Mouse (Mus musculus): ENCODE data around the gene Arhgap10. TPM values are rescaled to one million over a fixed set of nuclear protein-coding genes. Genes with fewer than 3 reads are reported as not detected.

Arhgap10 gene
- polyA plus RNA-seq, 1 experiment from 2014 or later: 3.9 TPM

GRCm38 (mm10) chr8:77380844-77381243, 136.9 kb downstream of the Arhgap10 start:
- no peak for TF ChIP-seq CTCF (IDR thresholded peaks at IDR 0.05; ENCODE audit: low read depth)
- no peak for TF ChIP-seq EP300 (IDR thresholded peaks at IDR 0.05; ENCODE audit: low read depth)
- no peaks in the 10 kb centered on the region for H3K4me1 ChIP-seq (ENCODE audit: insufficient read depth)
- no peak overlapping the region for H3K4me2 ChIP-seq (ENCODE audit: low read depth, low read length)
- H3K27me3 ChIP-seq (ENCODE audit: insufficient read depth, low read length): no peaks in the 10 kb centered on the region
- ATAC-seq: no peak
- H3K9me3 ChIP-seq (ENCODE audit: low read length): no peaks in the 10 kb centered on the region
- H3K4me3 ChIP-seq (ENCODE audit: low read depth, low read length): no peak overlapping the region
- no peak overlapping the region for H3K27ac ChIP-seq (ENCODE audit: low read depth)
- H3K9ac ChIP-seq (replicated peaks): no peak overlapping the region
- peaks cover 7% of the 10 kb centered on the region for H3K36me3 ChIP-seq (replicated peaks; ENCODE audit: insufficient read depth, low read length)
- DNase-seq: no peak
- WGBS (ENCODE audit: insufficient replicate concordance): 66% methylated on average over 6 of the region's 6 CpGs

DNA sequence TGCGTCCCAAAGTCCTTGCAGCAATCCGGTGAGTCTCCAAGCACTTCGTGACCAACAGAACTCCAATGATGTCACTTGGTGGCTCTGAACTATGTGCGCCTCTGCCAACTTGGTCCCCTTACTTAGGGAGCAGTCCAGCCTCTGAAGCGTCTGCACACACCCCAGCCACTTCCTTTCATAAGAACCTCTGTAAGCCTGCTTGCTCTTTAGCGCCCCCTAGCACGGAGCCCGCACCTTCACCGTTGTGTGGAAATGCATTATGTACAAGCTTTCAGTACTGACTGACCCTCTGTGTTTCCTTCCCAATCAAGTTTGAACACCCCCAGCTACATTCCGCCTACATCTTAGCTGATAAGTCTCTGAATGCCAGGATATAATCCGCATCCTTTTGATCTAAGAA, 138.5 kb downstream of the Arhgap10 start:
- peak; percentile 70 for TF ChIP-seq CTCF (IDR thresholded peaks at IDR 0.05; ENCODE audit: low read depth)
- no peak for TF ChIP-seq EP300 (IDR thresholded peaks at IDR 0.05; ENCODE audit: low read depth)
- 62% methylated on average over 11 of the region's 11 CpGs for WGBS (ENCODE audit: insufficient replicate concordance)
- H3K4me1 ChIP-seq (ENCODE audit: insufficient read depth): no peaks in the 10 kb centered on the region
- no peak overlapping the region for H3K4me2 ChIP-seq (ENCODE audit: low read depth, low read length)
- no peaks in the 10 kb centered on the region for H3K9me3 ChIP-seq (ENCODE audit: low read length)
- H3K9ac ChIP-seq (replicated peaks): no peak overlapping the region
- H3K27me3 ChIP-seq (ENCODE audit: insufficient read depth, low read length): no peaks in the 10 kb centered on the region
- DNase-seq (peak; percentile 50), ATAC-seq (no peak)
- H3K27ac ChIP-seq (ENCODE audit: low read depth): no peak overlapping the region
- peaks cover 7% of the 10 kb centered on the region for H3K36me3 ChIP-seq (replicated peaks; ENCODE audit: insufficient read depth, low read length)
- no peak overlapping the region for H3K4me3 ChIP-seq (ENCODE audit: low read depth, low read length)

DNA sequence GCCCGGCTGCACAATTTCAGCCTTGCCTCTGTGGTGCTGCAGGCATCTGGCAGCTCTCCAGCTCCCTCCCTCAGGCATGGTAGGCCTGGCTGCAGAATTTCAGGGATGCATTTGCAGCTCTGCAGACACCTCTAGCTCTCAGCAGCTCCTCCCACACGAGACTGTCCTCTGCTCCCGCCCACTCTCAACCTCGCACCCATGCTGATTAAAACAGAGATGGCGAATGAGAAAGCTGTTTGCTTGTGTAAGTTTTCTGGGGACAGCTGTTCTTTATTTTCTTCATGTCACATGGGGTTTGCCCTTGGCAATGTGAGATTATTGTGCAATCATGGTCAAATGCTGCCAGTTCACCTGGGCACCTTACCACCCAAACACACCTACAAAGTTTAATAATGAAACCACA, 141.3 kb downstream of the Arhgap10 start:
- H3K4me1 ChIP-seq (ENCODE audit: insufficient read depth): no peaks in the 10 kb centered on the region
- DNase-seq: no peak

GRCm38 (mm10) chr8:77375999-77376398, 141.8 kb downstream of the Arhgap10 start:
- DNase-seq (no peak), ATAC-seq (no peak)
- no peak overlapping the region for H3K4me3 ChIP-seq (ENCODE audit: low read depth, low read length)
- no peaks in the 10 kb centered on the region for H3K27me3 ChIP-seq (ENCODE audit: insufficient read depth, low read length)
- H3K9ac ChIP-seq (replicated peaks): no peak overlapping the region
- no peaks in the 10 kb centered on the region for H3K9me3 ChIP-seq (ENCODE audit: low read length)
- no peaks in the 10 kb centered on the region for H3K4me1 ChIP-seq (ENCODE audit: insufficient read depth)
- TF ChIP-seq EP300 (IDR thresholded peaks at IDR 0.05; ENCODE audit: low read depth) (no peak), CTCF (IDR thresholded peaks at IDR 0.05; ENCODE audit: low read depth) (no peak)
- no peak overlapping the region for H3K4me2 ChIP-seq (ENCODE audit: low read depth, low read length)
- H3K27ac ChIP-seq (ENCODE audit: low read depth): no peak overlapping the region
- WGBS (ENCODE audit: insufficient replicate concordance): 77% methylated on average over 2 of the region's 2 CpGs
- H3K36me3 ChIP-seq (replicated peaks; ENCODE audit: insufficient read depth, low read length): 0 out of 2 replicates have a peak, but pooled peaks cover 2% of the 10 kb centered on the region

More for the DNA sequence above, 141.3 kb downstream of the Arhgap10 start:
- Histone ChIP-seq H3K9ac (replicated peaks) (no peak overlapping the region), H3K27me3 (ENCODE audit: insufficient read depth, low read length) (no peaks in the 10 kb centered on the region), H3K36me3 (replicated peaks; ENCODE audit: insufficient read depth, low read length) (0 out of 2 replicates have a peak, but pooled peaks cover 2% of the 10 kb centered on the region), H3K27ac (ENCODE audit: low read depth) (no peak overlapping the region), H3K4me3 (ENCODE audit: low read depth, low read length) (no peak overlapping the region), H3K4me2 (ENCODE audit: low read depth, low read length) (no peak overlapping the region), H3K9me3 (ENCODE audit: low read length) (no peaks in the 10 kb centered on the region)
- TF ChIP-seq EP300 (IDR thresholded peaks at IDR 0.05; ENCODE audit: low read depth) (no peak), CTCF (IDR thresholded peaks at IDR 0.05; ENCODE audit: low read depth) (no peak)
- ATAC-seq: no peak
- WGBS (ENCODE audit: insufficient replicate concordance): 52% methylated on average over 5 of the region's 5 CpGs

DNA sequence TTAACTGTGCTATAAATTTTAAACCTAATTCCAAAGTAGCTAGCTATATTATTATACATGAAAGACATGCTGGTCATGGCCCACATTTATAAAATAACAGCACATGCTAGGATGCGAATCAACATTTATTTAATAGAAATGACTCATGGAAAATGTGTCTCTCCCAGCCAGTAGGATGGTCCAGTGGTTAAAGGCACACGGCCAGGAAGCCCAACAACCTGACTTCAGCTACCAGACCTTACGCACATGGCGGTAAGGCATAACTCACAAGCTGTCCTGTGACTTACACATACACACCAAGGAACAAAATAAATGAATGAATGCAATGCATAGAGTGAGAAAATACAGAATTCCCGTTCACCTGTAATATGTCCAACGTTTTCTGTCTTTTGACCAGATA, 146.7 kb downstream of the Arhgap10 start:
- Histone ChIP-seq H3K9ac (replicated peaks) (no peak overlapping the region), H3K9me3 (ENCODE audit: low read length) (no peaks in the 10 kb centered on the region), H3K36me3 (replicated peaks; ENCODE audit: insufficient read depth, low read length) (no peaks in the 10 kb centered on the region), H3K4me3 (ENCODE audit: low read depth, low read length) (no peak overlapping the region), H3K4me1 (ENCODE audit: insufficient read depth) (no peaks in the 10 kb centered on the region), H3K27me3 (ENCODE audit: insufficient read depth, low read length) (no peaks in the 10 kb centered on the region), H3K4me2 (ENCODE audit: low read depth, low read length) (no peak overlapping the region), H3K27ac (ENCODE audit: low read depth) (no peak overlapping the region)
- ATAC-seq: no peak
- whole genome bisulfite sequencing (ENCODE audit: insufficient replicate concordance): 88% methylated on average over 6 of the region's 6 CpGs
- no peak for DNase-seq
- TF ChIP-seq EP300 (IDR thresholded peaks at IDR 0.05; ENCODE audit: low read depth) (no peak), CTCF (IDR thresholded peaks at IDR 0.05; ENCODE audit: low read depth) (no peak)

GRCm38 (mm10) chr8:77370308-77370707, 147.4 kb downstream of the Arhgap10 start:
- no peaks in the 10 kb centered on the region for H3K4me1 ChIP-seq (ENCODE audit: insufficient read depth)
- H3K27me3 ChIP-seq (ENCODE audit: insufficient read depth, low read length): no peaks in the 10 kb centered on the region
- no peaks in the 10 kb centered on the region for H3K9me3 ChIP-seq (ENCODE audit: low read length)
- 57% methylated on average over 2 of the region's 2 CpGs for WGBS (ENCODE audit: insufficient replicate concordance)
- TF ChIP-seq EP300 (IDR thresholded peaks at IDR 0.05; ENCODE audit: low read depth) (no peak), CTCF (IDR thresholded peaks at IDR 0.05; ENCODE audit: low read depth) (no peak)
- no peak overlapping the region for H3K4me2 ChIP-seq (ENCODE audit: low read depth, low read length)
- ATAC-seq: no peak
- H3K27ac ChIP-seq (ENCODE audit: low read depth): no peak overlapping the region
- no peak overlapping the region for H3K9ac ChIP-seq (replicated peaks)
- no peaks in the 10 kb centered on the region for H3K36me3 ChIP-seq (replicated peaks; ENCODE audit: insufficient read depth, low read length)
- DNase-seq: no peak
- no peak overlapping the region for H3K4me3 ChIP-seq (ENCODE audit: low read depth, low read length)

DNA sequence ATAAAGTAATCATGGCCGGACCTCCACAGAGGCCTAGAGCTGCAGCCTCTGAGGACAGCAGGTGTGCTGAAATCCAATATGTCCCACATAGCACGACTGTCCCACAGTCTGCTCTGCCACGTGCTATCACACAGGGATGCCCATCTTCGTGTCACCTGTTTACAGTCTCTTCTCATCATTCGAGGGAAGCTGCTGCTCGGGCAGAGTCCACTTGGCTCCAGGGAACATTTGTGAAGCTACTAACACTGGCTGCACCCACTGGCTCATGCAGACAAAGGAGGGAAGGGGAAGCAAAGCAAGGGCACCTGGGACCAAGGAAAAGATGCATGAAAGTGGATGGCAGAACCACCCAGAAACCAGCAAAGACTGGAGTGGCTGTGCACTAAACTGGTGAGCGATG, 148.1 kb downstream of the Arhgap10 start:
- H3K27ac ChIP-seq (ENCODE audit: low read depth): no peak overlapping the region
- DNase-seq (no peak), ATAC-seq (peak; percentile 41; the same call in 1 of the 2 replicates)
- no peak for TF ChIP-seq CTCF (IDR thresholded peaks at IDR 0.05; ENCODE audit: low read depth)
- TF ChIP-seq EP300 (IDR thresholded peaks at IDR 0.05; ENCODE audit: low read depth): no peak
- 71% methylated on average over 7 of the region's 7 CpGs for WGBS (ENCODE audit: insufficient replicate concordance)
- no peak overlapping the region for H3K4me3 ChIP-seq (ENCODE audit: low read depth, low read length)
- H3K4me1 ChIP-seq (ENCODE audit: insufficient read depth): no peaks in the 10 kb centered on the region
- H3K4me2 ChIP-seq (ENCODE audit: low read depth, low read length): no peak overlapping the region
- H3K36me3 ChIP-seq (replicated peaks; ENCODE audit: insufficient read depth, low read length): no peaks in the 10 kb centered on the region
- no peaks in the 10 kb centered on the region for H3K27me3 ChIP-seq (ENCODE audit: insufficient read depth, low read length)
- H3K9ac ChIP-seq (replicated peaks): no peak overlapping the region
- no peaks in the 10 kb centered on the region for H3K9me3 ChIP-seq (ENCODE audit: low read length)

Measured in liver, postnatal 0 days (tissue).